Mouse (Mus musculus) layer of hippocampus, postnatal 14 days (tissue): ENCODE measurements around the gene Hs1bp3. TPM values are rescaled to one million over a fixed set of nuclear protein-coding genes. Genes with fewer than 3 reads are reported as not detected.
A peak's percentile ranks its signal among the peaks of the same experiment; 100 is the strongest.

Source experiments
- DNase-seq, 2 experiments: peaks; one replicate each; pipeline ENCODE4 v3.0.0; 2021 to 2022; ENCODE audit warnings: low spot score in 2 of 2, mixed read lengths in 1 of 2
- total RNA-seq, 2 experiments: library from RNA; stranded (reverse); gene quantifications; 2 replicates each; pipeline ENCODE4 v1.2.3; 2021

Gene Hs1bp3
- total RNA-seq, 2 experiments from 2014 or later: 10.3 to 11.6 TPM

DNA sequence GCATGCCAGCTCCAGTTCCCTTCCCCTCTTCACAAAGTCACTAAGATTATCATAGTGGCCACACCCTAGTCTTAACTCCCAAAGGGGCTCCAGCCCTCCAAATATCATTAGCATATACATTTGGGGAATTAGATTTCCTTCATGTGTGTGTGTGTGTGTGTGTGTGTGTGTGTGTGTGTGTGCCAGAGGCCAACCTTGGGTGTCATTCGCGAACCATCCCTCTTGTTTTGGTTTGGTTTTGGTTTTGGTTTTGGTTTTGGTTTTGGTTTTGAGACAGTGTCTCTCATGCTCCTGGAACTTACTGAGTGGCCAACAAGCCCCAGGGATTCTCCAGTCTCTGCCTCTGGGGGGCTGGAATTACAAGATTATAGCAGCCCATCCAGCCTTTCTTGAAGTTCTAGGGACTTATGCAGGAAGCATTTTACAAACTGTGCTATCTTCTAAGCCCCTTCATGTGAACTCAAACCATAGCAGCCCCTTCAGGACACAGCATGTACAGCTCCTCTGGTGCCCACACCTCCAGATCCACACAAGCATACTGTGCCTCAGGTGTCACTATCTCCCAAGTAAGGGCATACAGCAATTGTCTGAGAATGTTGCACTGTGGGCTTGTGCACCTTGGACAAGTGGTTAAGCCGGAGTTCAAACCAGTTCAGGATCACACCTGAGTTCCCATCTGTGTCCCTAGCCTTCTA lies 46.3 kb downstream of the Hs1bp3 start:
- DNase-seq: no peak

DNA sequence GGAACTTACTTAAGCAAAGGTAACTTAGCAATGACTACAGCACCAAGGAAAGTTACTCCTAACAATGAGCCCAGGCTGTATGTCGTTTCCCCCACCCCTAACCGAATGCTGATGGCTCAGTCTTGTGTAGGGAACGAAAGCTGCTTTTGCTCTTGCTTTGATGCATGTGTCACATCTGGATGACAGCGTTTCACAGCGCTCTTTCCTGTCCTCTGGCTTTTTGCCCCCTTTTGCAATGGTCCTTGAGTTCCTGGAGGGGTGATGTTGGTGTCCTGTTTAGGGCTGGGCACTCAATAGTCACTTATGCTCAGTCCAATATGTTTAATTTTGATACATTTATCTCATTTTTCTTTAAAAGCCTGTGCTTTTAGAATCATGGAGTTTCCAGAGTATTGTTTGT lies 48.6 kb downstream of the Hs1bp3 start:
- no peak for DNase-seq

- no peak for DNase-seq
Measured at GRCm38 (mm10) chr12:8362400-8362799, 49.2 kb downstream of the Hs1bp3 start.

- peak in 1 of 2 experiments; percentile 74 for DNase-seq
Measured at GRCm38 (mm10) chr12:8364321-8364838, 51.1 kb downstream of the Hs1bp3 start.

DNA sequence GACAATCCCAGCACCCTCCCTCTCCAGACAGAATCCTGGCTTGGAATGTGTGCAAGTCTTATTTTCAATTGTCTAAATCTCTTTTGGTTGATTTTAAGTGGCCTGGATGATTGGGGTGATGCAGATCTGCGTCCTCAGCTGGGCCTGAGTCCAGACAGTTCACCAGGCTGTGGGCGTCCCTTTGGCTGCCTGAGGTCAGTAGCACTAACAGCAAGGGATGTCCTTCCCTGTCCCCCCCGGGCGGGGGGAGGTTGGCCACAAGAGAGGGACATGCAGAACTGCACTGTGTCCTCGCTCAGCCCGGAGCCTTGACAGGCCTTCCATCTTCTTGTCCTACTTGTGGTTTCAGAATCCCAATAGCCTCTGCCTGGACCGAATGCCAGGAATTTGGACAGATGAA lies 52.1 kb downstream of the Hs1bp3 start:
- no peak for DNase-seq

- DNase-seq: no peak
Measured at GRCm38 (mm10) chr12:8365905-8366576, 52.8 kb downstream of the Hs1bp3 start.

GRCm38 (mm10) chr12:8366688-8367087 lies 53.5 kb downstream of the Hs1bp3 start:
- no peak for DNase-seq

DNA sequence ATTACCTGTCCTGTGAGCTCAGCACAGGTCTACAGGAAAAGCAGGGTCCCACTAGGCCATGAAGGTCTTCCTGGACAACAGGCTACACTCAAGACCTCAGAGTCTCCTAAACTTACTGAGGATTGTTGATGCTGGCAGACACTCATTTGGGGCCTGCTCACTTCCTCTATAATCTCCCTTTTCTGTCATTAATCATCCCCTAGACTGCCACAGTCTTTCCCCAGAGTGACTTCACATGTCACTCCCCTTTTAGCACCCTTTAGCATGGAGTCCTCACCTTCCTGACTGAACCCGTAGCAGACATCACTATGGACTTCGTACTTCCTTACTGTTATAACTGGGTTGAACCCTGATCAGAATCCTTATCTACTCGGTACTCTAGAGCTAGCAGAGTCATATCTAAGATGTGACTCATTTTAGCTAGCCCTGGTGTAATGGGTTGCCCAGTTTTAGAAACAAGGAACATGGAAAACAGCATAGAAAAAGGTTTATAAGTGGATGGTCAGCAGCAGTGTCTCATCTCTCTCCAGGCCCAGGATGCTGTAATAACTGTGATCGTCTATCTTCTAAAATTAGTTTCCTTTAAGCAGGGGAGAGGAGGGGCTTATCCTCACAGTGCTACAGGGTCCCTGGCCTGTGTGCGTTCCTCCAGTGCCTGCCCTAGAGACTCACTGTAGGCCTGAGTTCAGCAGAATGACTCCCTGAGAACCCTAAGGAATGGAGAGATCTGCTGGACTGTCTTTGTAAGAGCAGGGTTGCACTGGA lies 58.7 kb downstream of the Hs1bp3 start:
- DNase-seq: no peak

DNA sequence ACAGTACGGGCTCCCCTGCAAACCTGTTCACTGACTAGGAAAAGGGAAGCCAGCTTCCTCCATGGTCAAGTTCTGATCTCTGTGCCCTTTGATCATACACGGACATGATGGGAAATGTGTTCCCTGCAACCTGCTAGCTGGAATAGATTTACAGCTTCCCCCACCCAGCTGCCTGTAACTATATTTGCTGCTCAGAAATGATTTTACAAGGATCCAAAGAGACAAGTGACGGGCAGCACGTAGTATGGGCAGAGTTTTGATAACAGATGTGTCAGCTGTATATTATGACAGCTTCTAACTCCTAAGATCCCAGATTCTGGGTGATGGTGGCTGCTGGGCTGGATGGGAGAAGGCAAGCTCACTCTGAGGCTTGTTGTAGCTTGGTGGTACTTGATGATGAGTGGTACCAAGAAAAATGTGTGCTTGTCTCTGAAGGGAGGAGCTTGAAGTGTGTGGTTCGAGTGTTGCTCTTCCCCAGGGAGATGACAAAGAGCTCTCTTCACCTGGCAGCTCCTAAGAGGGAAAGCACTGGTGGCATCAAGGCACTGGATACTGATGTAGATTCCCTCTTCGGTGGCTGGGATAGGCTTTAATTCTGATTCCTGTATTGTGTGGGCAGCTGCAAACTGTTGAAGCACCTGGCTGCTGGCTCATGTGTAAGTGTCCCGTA lies 59.4 kb downstream of the Hs1bp3 start:
- no peak for DNase-seq

GRCm38 (mm10) chr12:8373741-8374140 lies 60.5 kb downstream of the Hs1bp3 start:
- DNase-seq: no peak

- no peak for DNase-seq
Measured at GRCm38 (mm10) chr12:8377169-8377568, 63.9 kb downstream of the Hs1bp3 start.

DNA sequence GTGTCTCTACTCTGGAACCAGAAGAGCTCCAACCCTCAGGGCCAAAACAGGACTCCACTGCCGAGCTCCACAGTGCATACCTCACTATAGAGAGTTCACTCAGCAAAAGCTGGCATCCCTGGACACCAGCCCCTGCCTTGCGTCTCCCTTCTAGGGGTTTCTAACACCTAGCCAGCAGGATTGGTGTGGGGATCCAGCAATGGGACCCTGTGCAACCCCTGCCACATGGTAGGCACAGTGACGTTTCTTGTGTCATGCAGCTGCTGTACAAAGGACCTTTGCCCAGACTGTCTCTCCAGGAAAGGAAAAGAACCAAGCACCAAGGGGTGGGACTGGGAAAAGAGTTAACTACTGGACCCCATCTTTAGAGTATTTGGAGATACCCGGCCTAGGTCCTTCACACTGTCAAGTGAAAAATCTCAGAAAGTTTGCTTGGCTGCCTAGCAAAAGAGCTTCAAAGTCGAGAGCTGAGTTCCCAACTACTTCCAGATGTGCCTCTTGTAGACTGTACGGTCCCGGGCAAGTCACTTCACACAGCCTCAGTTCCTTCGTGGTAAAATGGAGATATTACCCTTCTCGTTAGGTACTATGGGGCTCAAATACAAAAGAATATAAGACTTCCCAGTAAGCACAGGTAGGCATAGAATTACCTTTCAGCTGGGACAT lies 64.9 kb downstream of the Hs1bp3 start:
- DNase-seq: no peak

GRCm38 (mm10) chr12:8379795-8380521 lies 66.7 kb downstream of the Hs1bp3 start:
- DNase-seq: no peak

- no peak for DNase-seq
Measured at GRCm38 (mm10) chr12:8380944-8381343, 67.7 kb downstream of the Hs1bp3 start.

DNA sequence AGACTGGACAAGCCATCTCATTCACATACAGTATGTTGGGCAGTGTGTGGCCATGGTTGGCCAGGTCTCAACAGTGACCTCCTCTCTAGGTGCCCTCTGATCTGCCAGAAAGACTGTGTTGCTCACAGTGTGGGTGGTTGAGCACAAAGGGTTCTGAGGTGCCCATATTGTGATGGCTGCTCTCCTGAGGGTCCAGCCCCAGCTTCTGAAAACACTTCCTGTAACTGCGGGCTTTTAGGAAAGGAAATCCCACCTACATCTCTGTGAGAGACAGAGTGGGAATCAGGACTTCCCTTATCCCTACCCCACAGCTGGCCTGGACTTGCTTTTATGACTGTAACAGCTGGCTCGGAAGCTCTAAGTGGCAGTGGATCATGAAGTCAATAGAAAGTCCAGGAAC lies 68.7 kb downstream of the Hs1bp3 start:
- no peak for DNase-seq

- DNase-seq: no peak
Measured at GRCm38 (mm10) chr12:8383822-8384221, 70.6 kb downstream of the Hs1bp3 start.

- no peak for DNase-seq
Measured at GRCm38 (mm10) chr12:8386451-8387011, 73.3 kb downstream of the Hs1bp3 start.

DNA sequence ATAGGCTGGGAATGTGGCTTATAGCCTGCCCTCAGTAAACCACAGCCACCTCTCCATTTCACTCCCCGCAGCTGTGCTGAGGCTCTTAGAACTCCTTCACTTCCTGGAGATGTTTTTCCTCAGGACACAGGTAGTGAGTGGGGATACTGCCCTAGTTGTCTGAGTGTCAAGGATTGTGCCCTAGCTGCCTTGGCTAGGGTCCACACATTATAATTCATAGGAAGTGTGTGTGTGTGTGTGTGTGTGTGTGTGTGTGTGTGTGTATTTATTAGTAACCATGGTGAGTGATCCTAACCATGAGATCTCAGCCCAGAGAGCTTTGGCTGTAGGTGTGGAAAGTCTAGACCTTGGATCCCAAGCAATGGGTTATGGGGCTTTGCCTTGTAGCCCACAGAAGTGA lies 74.0 kb downstream of the Hs1bp3 start:
- no peak for DNase-seq

DNA sequence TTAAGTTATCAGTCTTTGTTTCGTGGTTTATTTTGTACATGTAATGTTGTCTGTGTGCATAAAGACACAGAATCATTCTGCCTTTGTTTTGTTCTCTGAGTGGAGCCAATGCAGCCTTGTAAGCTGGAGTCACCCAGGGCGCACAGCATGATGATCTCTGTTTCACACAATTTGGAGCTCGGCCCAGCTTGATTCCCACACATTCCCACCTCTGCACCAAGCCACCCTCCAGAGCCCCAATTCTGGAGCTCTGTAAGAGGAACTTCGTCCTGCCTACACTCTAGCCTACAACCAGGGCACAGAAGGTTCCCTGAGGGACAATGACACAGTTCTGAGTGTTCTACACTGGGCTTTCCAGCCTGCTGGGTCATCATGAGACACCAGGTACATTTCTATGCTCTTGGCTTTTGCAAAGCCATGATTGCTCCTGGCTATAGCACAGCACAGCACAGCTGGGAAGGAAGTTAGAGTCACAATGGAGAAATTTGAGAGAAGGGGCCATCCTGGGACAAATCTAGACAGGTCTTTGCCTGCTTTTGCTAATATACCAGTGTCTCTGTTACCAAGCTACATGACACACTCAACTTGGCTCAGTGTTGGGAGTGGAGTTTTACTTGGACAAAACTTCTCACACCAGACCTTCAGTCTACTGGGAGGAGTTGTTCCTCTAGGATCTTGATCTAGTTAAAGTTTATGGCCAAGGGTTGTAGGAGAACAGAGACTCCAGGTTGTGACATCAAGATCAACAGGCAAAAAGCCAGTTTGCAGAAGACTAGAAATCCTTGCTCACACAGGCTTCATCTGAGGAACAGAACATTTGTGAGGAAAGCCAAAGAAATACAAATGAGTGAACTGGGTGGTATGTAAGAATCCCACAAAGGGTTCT lies 75.5 kb downstream of the Hs1bp3 start:
- DNase-seq: no peak
